Mouse (Mus musculus) 3134 (cell line): ENCODE measurements around the gene Cd44.

Experiments used
- DNase-seq: peaks from one replicate; pipeline ENCODE4 v3.0.0-alpha.2; 2011; ENCODE audit warnings: low spot score; ENCODE audit not compliant: insufficient read length; ENCODE audit errors: extremely low read depth

Cd44 gene

DNA sequence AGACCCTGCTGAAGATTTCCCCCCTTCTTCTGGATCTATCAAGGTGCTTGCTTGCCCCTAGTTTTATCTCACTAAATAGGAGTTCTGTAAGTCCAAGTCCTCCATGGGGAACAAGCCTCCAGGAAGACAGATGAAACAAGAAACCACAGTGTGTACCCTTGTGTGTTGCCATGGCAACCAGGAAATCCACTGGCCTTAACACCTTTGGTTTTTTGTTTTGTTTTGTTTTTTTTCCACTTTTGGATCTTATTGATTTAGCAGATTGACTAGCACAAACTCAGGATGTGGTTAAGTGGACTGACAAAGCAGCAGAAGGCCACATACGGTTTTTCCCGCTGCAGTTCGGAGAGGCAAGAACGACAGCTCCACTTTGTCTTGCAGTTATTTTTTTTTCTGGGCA lies 27.6 kb downstream of the Cd44 start:
- DNase-seq = no peak

DNA sequence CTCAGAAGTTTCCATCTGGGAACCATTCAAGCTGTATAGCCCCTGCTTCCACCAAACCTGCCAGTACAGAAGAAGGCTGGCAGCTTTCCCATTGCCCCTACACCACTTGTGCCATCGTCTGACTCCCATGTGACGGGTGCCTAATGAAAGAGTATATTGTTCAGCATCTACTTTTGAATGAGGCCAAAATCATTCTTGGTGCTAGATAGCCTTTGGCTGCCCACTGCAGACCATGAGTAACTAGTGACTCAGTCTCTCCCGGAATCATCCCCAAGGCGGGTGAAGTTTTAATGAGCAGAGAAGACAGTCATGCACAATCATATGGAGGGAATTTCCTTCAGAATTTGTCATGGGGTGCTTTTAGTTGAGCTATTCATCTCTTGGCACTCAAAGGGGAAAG lies 28.3 kb downstream of the Cd44 start:
- peak; percentile 53 for DNase-seq

DNA sequence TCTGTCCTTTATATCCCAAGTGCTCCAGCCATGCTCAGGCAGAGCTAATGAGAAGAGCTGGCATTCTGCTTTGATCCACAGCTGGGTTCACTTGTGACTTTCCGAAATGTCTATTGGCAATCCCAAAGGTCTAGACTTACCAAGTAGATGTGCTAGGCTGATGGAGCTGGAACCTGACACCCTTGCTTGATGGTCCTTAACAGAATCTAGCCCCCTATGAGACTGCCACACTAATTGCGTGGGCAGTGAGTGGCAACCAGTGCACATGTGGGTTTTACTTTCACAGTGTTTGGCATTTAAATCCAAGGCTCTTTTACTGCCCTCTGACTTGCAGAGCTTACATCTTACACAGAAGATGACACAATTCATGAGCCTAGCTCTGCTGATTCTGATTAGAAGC lies 29.0 kb downstream of the Cd44 start:
- DNase-seq = no peak

DNA sequence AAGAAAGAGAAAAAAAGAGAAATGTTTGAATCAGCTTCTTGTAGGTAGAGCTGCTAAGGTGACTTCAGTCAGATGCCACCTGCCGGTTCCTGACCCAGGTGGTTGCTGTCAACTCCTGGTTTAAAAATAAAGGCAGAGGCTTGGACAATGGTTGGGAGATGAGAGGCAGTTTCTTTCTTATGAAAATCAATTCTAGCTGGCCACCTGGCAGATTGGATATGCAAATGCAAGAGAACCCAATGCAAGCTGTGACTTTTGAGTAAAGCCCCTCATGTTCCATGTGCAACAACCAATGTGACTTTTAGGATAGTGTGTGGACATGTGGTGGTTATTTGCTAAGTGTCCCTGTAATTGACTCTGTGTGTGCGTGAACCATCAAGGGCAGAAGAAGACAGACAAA lies 33.0 kb downstream of the Cd44 start:
- no peak for DNase-seq

DNA sequence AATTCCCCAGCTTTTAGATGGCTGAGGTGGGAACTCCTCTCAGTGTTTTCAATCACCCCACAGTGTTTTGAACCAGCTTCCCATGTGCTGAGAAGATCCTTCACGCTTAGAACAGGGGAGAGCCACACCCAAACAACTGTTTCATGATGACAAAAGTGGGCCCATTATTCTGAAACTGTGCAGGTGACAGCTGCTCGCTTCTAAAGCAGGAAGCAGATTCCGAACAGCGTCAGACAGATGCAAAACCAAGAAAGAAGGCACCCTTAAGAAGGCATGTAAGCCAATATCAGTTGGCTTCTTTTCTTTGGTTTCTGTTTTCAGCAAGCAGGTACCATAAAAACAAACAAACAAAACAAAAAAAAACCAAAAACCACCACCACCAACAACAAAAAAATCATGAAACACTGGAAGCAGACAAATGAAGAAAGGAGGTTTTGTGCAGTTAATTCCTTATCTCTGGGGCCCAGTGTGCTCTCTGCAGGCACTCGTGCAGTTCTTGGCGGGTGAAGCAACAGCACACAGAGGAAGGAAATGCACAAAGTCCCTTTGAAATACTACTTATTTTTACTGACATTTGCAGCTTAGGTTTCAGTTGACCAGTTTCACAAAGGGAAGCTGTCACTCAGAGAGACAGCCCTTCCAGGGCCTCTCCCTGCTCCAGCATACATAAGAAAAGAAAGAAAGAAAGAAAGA lies 33.9 kb downstream of the Cd44 start:
- no peak for DNase-seq

DNA sequence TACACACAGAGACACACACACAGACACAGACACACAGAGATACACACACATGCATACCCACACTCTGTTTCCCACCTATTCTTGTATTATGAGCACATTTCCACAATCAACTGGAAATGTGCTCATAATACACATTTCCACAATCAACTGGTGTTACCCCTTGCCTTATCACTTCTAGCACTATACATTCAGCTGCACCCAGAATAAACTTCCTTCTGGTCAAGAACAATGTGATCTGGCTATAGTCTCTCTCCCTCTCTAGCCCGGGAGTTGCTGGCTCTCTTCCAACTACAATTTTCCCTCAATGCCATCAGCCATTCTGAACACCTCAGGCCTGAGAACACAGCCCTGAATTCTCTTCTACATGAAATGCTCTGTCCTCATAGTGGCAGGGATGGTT lies 34.9 kb downstream of the Cd44 start:
- DNase-seq = no peak

DNA sequence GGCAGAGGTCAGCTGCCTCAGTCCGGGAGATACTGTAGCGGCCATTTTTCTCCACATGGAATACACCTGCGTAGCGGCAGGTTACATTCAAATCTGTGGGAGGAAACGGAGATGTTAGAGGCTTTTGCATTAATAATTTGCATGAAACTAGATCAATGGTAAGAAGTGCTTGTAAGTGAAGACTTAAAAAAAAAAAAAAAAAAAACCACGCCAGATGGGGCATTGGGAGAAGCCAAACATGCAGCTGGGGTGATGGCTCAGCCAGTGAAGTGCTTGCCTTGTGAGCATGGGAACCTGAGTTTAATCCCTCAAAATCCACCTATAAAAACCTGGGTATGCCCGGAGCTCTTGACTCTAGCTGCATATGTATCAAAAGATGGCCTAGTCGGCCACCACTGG lies 36.1 kb downstream of the Cd44 start:
- DNase-seq = no peak

DNA sequence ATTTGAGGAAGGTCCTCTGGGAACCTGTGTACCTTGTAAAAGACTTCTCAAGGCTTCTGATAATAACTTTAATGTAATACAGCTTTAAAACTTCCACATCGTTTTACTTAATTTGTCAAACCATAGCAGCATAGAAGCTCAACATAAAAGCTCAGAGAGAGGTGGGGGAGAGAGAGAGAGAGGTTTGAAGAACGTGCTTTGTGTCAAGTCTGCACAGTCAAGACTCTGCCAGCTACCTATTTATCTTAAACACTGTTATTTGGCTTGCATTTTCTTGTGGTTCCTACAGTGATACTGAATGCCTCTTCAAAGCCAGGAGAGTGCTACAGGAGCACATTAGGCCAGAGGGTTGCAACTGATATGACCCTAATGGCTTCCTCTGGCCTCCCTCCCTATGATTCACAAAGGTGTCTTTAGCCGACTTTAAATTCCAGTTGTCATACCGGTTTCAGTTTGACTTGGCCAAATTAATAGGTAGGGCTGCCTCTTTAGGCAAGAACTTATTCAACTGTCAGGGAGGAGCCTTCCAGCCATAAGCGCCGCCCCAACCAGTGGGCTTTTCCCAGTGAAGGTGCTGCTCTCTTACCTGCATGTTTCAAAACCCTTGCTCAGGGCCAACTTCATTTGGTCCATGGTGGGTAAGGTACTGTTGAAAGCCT lies 36.6 kb downstream of the Cd44 start:
- no peak for DNase-seq

DNA sequence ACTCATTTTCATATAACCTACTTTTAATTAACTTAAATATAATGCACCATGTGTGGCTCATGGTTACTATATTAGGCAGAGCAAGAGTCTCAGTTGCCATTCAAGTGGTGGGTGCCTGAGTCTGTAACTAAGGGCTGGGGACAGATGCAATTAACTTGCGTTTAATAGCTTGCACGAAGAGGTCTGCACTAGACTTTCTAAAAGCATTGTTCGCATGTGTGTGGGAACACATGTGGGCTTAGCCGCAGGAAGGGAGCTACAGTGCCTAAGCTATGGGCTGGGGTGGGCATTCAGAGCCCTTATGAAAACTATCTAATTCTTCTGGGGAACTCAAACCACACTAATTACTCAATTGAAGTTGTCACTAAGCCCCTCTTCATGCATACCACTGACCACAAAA lies 37.4 kb downstream of the Cd44 start:
- no peak for DNase-seq

DNA sequence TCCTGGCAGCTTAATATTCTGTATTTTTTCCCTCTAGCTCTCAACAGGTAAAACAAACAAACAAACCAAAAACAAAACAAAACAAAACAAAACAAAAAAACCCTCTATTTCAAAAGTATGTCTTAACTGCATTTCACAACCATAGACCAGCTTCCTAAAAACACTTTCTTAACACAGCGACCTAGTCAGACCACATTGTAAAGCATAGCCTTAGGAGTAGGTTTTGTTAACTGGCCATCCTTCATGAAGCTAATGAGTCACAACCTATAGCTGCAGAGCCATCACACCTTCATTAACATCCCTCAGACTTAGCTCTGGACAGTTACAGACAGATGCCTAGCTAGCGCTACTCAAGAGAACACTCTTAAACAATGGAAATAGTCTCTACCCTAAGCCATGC lies 37.9 kb downstream of the Cd44 start:
- DNase-seq = no peak

DNA sequence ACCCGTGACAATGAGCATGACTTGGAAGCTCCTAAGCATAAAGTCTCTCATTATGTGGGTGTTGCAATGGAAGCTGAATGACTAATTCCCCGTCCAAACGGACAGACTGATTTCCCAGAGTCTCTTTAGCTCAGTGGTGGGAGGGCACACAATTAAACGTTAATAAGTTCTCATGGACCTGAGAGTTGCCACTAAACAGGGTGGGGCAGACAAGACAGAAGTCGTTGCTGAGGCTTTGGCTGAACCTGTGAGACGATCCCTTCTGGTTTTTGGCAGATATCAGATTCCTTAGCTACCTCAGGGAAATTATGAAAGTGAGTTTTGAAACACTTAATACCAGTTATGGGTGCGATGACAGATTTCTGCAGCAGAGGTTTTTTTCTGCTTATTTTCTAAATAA lies 38.8 kb downstream of the Cd44 start:
- no peak for DNase-seq

DNA sequence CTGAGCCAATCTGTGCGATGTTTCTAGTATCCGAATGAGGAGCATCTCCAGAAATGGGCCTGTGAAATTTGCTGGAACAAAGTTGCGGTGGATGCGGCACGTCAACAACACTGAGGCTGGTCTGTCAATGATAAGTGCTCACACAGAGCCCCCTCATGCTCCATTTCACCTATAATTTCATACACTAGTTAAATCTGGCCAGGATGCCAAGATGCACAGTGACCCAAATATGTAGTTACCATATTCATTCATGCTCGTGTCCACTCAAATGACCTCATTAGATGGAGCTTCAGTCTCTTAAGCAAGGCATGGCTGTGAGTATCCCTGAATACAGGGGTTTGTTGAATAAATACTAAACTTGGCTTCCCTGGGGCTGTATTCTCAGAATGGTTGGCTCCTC lies 43.2 kb downstream of the Cd44 start:
- DNase-seq = no peak

DNA sequence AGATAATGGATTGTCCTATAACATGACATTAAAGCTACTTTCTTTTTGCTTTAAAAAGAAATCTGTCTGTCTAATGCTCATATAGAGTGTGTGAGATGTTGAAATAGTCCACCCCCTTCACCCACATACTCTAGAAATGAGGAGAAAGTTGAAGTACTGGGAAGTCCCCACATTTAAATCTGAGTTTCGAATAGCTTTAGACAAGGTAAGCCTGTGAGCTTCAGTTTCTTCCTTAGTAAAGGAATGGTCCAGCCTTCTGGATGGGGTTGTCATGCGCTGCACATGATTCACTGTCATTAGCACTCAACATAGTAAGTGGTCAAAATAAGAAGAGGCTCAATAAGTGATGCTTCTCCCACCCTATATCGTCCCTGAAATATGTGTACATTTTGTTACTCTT lies 48.2 kb downstream of the Cd44 start:
- no peak for DNase-seq

DNA sequence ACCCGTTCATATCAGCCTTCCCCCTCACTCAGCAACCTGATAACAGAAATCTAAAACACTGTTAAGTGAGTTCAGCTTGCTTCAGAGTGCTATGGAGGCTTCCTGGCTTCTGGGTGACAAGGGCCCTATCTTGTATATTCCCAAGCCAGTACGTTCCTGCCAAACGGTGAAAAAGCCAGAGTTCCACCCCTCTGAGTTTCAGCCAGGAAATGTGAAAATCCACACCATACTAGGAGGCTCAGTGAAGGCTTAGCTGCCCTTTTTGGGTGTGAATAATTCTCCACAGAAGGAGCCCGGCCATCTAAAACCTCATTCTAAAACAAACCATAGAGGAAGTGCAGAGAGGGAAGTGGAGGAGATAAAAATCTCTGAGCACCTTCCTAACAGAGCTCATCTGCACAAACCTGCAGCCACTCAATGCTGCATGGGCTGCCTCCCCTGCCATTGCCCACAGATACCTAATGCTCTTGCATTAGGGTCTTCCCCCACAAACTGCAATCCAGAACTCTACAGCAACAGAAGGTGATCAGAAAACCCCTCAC lies 49.5 kb downstream of the Cd44 start:
- no peak for DNase-seq

DNA sequence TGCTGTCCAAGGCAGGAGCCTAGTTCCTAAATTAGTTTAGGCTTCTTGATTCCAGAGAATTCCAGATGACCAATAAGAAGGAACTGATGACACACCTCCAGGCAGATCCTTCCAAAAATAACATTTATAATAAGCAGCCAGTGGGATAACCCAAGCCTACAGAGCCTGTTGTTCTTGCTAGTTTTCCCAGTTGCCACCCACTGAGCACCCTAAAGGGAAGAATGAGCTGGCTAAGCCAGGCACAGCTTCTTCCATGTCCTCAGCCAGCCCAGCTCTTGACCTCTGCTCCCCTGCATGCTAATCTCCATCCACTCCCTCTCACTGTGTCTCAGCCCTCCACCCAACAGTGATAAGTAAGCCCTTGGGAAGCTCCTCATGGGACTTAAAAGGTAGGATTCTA lies 51.4 kb downstream of the Cd44 start:
- DNase-seq = peak; percentile 14

DNA sequence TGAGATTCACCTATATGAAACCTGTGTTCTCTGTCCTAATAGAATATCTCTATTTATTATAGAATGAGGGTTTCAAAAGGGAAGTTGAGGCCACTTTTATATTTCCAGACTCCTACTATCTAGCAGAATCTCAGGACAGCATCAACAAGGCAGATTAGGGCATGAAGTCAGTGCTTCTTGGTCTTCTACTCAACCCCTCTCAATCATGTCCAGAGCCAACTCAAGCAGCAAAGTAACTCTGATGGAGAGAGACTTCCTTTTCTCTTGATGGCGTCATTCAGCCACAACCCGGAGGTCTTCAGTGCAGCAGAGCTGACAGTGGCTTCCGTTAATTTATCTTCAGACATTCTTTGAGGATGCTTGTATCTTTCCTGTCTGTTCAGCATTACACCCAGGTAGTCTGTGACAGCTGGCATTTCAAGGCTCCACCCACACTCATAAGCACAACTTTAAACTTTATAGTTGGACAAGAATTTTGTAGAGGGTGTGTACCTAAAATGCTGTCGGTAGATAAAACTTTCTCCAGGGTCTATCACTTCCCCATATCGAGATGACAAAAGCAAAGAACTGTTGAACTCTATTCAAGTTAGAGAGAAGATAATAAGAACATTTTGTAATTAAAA lies 52.5 kb downstream of the Cd44 start:
- DNase-seq = no peak

DNA sequence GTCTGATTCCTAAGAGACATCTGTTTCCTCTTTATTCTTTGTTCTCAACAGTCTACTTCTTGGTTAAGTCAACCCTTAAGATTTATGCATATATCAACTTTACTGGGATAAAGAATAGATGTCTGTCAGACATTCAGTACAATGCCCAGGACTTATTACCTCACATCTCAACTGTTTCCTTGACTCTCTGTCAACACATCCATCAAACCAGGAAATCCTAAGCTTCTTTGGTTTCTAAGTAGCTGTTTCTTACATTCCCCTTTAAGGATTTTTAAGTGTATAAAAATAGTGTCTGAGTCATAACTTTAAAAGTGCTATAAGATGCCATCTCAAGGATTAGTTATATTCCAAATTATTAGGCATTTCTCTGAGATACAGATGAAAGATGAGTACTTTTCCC lies 60.2 kb downstream of the Cd44 start:
- DNase-seq = no peak

DNA sequence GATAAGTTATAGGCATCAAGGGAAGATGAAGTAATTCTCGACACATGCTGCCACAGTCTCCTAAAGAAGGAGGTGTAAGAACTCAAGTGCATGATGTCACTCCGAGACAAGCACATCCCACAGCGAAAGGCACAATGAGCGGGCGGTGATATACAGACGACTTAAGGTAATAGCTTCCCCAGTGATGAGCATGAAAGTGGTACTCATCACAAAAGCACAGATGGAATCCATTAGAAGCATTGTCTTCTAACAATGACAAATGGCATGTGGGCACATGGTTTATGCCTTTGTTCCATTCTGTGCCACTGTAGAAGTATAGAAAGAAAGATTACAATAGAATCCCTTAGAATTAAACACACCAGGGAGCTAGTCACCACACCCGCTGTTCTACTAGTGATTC lies 63.3 kb downstream of the Cd44 start:
- no peak for DNase-seq

DNA sequence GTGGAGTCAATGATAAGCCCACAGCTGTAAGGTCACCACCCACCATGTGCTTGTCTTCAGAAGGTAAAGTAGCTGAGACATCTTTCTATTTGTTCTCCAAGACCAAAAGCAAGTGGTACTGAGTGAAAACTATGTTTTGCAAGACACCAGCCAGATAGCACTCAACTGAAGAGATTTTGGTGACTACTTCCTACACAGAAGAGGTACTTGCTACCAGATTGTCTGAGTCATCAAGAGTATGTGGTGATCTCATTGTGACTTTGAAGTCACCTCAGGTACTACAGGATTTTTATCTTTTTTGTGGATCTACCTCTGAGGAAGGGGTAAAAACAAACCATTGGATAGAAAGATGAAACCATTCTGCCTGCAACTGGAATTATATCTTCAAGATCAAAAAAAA lies 69.9 kb downstream of the Cd44 start:
- no peak for DNase-seq

DNA sequence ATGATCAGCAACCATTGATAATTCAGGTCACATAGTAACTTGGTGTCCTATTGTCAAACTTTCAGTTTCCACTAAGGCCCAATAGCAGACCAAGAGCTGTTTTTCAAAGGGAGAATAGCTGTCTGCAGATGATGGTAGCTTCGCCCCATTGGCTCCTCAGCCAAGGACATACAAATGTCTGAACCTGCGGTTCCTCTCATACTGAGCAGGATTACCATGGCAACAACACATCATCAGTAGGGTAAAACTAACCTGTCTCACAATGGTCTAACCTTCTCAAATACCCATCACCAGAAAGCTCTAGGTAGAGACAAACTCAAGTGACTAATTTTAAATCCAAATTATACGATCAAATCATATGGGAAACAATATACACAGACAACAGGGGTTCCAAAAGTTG lies 72.3 kb downstream of the Cd44 start:
- DNase-seq = no peak

DNA sequence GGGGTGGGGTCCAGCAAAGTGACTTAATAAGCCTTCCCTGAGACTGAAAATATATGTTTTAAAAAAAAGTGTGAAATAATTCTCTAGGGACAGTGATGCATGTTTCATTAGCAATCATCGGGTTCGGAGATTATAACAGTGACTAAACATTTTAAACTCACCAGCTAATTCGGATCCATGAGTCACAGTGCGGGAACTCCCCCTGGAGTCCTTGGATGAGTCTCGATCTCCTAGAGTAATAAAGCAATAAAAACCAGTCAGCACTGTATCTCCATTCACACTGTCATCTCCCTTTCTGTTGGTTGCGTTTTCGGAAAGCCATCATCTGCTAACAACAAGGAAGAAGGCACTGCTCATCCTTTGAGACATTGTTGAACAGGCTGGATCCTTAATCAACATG lies 73.1 kb downstream of the Cd44 start:
- no peak for DNase-seq

DNA sequence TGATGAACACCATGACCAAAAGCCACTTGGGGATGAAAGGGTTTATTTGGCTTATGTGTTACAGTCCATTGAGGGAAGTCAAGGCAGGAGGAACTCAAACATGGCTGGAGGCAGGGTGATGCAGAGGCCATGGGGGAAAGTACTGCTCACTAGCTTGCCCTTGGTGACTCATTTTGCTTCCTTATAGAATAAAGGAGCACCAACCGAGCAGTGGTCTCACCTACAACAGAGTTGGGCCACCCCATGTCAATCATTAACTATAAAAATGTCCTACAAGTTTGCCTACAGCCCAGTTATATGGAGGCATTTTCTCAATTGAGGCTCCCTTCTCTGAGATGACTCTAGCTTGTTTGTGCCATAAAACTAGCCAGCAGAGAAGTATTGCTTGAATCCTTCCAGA lies 73.6 kb downstream of the Cd44 start:
- no peak for DNase-seq
